Mouse (Mus musculus): ENCODE data around the gene Cd4. TPM values are rescaled to one million over a fixed set of nuclear protein-coding genes. Genes with fewer than 3 reads are reported as not detected.
"Not testable (repeated sequence)": the region's sequence is repeated elsewhere in the genome, so short reads cannot be mapped to it uniquely, and the experiment has no call there.

Gene Cd4
- polyA plus RNA-seq, 3 experiments from 2014 or later, result 319 to 446 (median 407) TPM

- ATAC-seq, result no peak
These were observed 27.3 kb upstream of the Cd4 start for GRCm38 (mm10) chr6:124915160-124915941.

- ATAC-seq, result no peak
These were observed 26.5 kb upstream of the Cd4 start for GRCm38 (mm10) chr6:124914511-124914910.

- no peak for ATAC-seq
These were observed 25.8 kb upstream of the Cd4 start for GRCm38 (mm10) chr6:124913721-124914285.

GRCm38 (mm10) chr6:124913214-124913613, 25.2 kb upstream of the Cd4 start:
- no peak for ATAC-seq

- peak; percentile 36 for ATAC-seq
These were observed 23.7 kb upstream of the Cd4 start, which contains the start of gene Lag3 for GRCm38 (mm10) chr6:124911533-124912218. Lag3 (minus strand) TSS chr6:124911705.

- no peak for ATAC-seq
These were observed 22.0 kb upstream of the Cd4 start for GRCm38 (mm10) chr6:124910032-124910431.

GRCm38 (mm10) chr6:124907767-124908166, 19.7 kb upstream of the Cd4 start:
- peak; percentile 61 for ATAC-seq

- ATAC-seq, result no peak
These were observed 17.2 kb upstream of the Cd4 start for GRCm38 (mm10) chr6:124904991-124905860.

- ATAC-seq, result no peak
These were observed 16.4 kb upstream of the Cd4 start for GRCm38 (mm10) chr6:124904161-124904981.

GRCm38 (mm10) chr6:124903580-124904151, 15.6 kb upstream of the Cd4 start:
- peak; percentile 63 for ATAC-seq

GRCm38 (mm10) chr6:124901851-124902250, 13.8 kb upstream of the Cd4 start:
- ATAC-seq, result peak; percentile 25

GRCm38 (mm10) chr6:124900801-124901480, 12.9 kb upstream of the Cd4 start:
- ATAC-seq, result peak; percentile 61

- ATAC-seq, result peak; percentile 29
These were observed 12.2 kb upstream of the Cd4 start for GRCm38 (mm10) chr6:124900056-124900800.

- no peak for ATAC-seq
These were observed 10.3 kb upstream of the Cd4 start for GRCm38 (mm10) chr6:124898359-124898758.

- not testable (repeated sequence) for ATAC-seq
These were observed 6.1 kb upstream of the Cd4 start for GRCm38 (mm10) chr6:124894113-124894512.

GRCm38 (mm10) chr6:124890997-124891396, 3.0 kb upstream of the Cd4 start:
- no peak for ATAC-seq

- no peak for ATAC-seq
These were observed 619 bp upstream of the Cd4 start for GRCm38 (mm10) chr6:124888555-124889125.

GRCm38 (mm10) chr6:124885956-124886381, 2.1 kb downstream of the Cd4 start:
- peak; percentile 10 for ATAC-seq

GRCm38 (mm10) chr6:124884714-124885500, 3.1 kb downstream of the Cd4 start:
- ATAC-seq, result peak; percentile 94
